Mouse (Mus musculus): ENCODE results near the gene Gatd1. TPM values are rescaled to one million over a fixed set of nuclear protein-coding genes. Genes with fewer than 3 reads are reported as not detected.

The Gatd1 gene
- polyA plus RNA-seq (2016; fragmentation: Nextera tagmentation; extraction: Ambion mirVana): 45.1 and 47.0 TPM in 2 replicates

GRCm38 (mm10) chr7:141413809-141414584 lies at the start of gene Gatd1:
Gene Gatd1, minus strand, starts transcription at chr7:141414136.
- Histone ChIP-seq H3K27me3 (ENCODE audit: low read depth, poor library complexity, severe bottlenecking) (no peaks in the 10 kb centered on the region), H3K9me3 (replicated peaks) (no peaks in the 10 kb centered on the region), H3K27ac (replicated peaks) (peak within 1 kb of the TSS; percentile 91), H3K36me3 (peaks cover 20% of the 10 kb centered on the region), H3K4me3 (peak within 1 kb of the TSS; percentile 81), H3K4me1 (peaks cover 24% of the 10 kb centered on the region)
- peak; percentile 100 for DNase-seq (ENCODE audit: low spot score)
- under 1% methylated on average over 56 of the region's 56 CpGs for WGBS

- H3K4me3 ChIP-seq: peak overlapping the region; percentile 55
- peaks cover 90% of the 10 kb centered on the region for H3K27me3 ChIP-seq (ENCODE audit: low read depth, poor library complexity, severe bottlenecking)
- no peaks in the 10 kb centered on the region for H3K9me3 ChIP-seq (replicated peaks)
- H3K36me3 ChIP-seq: peaks cover 12% of the 10 kb centered on the region
- H3K27ac ChIP-seq (replicated peaks): no peak overlapping the region
- H3K4me1 ChIP-seq: peaks cover 43% of the 10 kb centered on the region
- DNase-seq (ENCODE audit: low spot score): no peak
- 19% methylated on average over 5 of the region's 5 CpGs for WGBS
Observed at GRCm38 (mm10) chr7:141462333-141462821, 48.4 kb upstream of the Gatd1 start.

- peaks cover 38% of the 10 kb centered on the region for H3K4me1 ChIP-seq
- peak overlapping the region; percentile 55 for H3K4me3 ChIP-seq
- H3K27ac ChIP-seq (replicated peaks): peak overlapping the region; percentile 57; the same call in 1 of the 2 replicates
- H3K36me3 ChIP-seq: peaks cover 12% of the 10 kb centered on the region
- WGBS: 3% methylated on average over 59 of the region's 59 CpGs
- no peaks in the 10 kb centered on the region for H3K9me3 ChIP-seq (replicated peaks)
- H3K27me3 ChIP-seq (ENCODE audit: low read depth, poor library complexity, severe bottlenecking): peaks cover 92% of the 10 kb centered on the region
- DNase-seq (ENCODE audit: low spot score): no peak
Observed at GRCm38 (mm10) chr7:141461521-141462332, 47.8 kb upstream of the Gatd1 start.

GRCm38 (mm10) chr7:141460391-141461113 lies 46.6 kb upstream of the Gatd1 start, which contains the start of gene Cracr2b:
Gene Cracr2b, plus strand, starts transcription at chr7:141461094.
- H3K4me3 ChIP-seq: peak within 1 kb of the TSS; percentile 55

GRCm38 (mm10) chr7:141460001-141460390 lies 46.1 kb upstream of the Gatd1 start:
- Histone ChIP-seq H3K27ac (replicated peaks) (no peak overlapping the region), H3K9me3 (replicated peaks) (no peaks in the 10 kb centered on the region), H3K4me3 (no peak overlapping the region), H3K4me1 (peaks cover 44% of the 10 kb centered on the region), H3K36me3 (peaks cover 12% of the 10 kb centered on the region), H3K27me3 (ENCODE audit: low read depth, poor library complexity, severe bottlenecking) (peaks cover 81% of the 10 kb centered on the region)
- WGBS: 76% methylated on average over 5 of the region's 5 CpGs
- DNase-seq (ENCODE audit: low spot score): no peak

More at GRCm38 (mm10) chr7:141460391-141461113, 46.6 kb upstream of the Gatd1 start, which contains the start of gene Cracr2b:
- H3K27me3 ChIP-seq (ENCODE audit: low read depth, poor library complexity, severe bottlenecking): peaks cover 87% of the 10 kb centered on the region
- no peak for DNase-seq (ENCODE audit: low spot score)
- 71% methylated on average over 15 of the region's 15 CpGs for WGBS
- peak within 1 kb of the TSS; percentile 57; the same call in 1 of the 2 replicates for H3K27ac ChIP-seq (replicated peaks)
- peaks cover 12% of the 10 kb centered on the region for H3K36me3 ChIP-seq
- no peaks in the 10 kb centered on the region for H3K9me3 ChIP-seq (replicated peaks)
- peaks cover 44% of the 10 kb centered on the region for H3K4me1 ChIP-seq

- no peak overlapping the region for H3K27ac ChIP-seq (replicated peaks)
Observed at GRCm38 (mm10) chr7:141459301-141459711, 45.4 kb upstream of the Gatd1 start.

GRCm38 (mm10) chr7:141458661-141459060 lies 44.7 kb upstream of the Gatd1 start:
- Histone ChIP-seq H3K27ac (replicated peaks) (no peak overlapping the region), H3K4me1 (peaks cover 44% of the 10 kb centered on the region), H3K9me3 (replicated peaks) (no peaks in the 10 kb centered on the region), H3K4me3 (no peak overlapping the region), H3K36me3 (peaks cover 12% of the 10 kb centered on the region), H3K27me3 (ENCODE audit: low read depth, poor library complexity, severe bottlenecking) (peaks cover 68% of the 10 kb centered on the region)
- WGBS: 93% methylated on average over 11 of the region's 11 CpGs
- DNase-seq (ENCODE audit: low spot score): no peak

More at GRCm38 (mm10) chr7:141459301-141459711, 45.4 kb upstream of the Gatd1 start:
- WGBS: 89% methylated on average over 17 of the region's 17 CpGs
- peaks cover 44% of the 10 kb centered on the region for H3K4me1 ChIP-seq
- peaks cover 12% of the 10 kb centered on the region for H3K36me3 ChIP-seq
- DNase-seq (ENCODE audit: low spot score): no peak
- no peak overlapping the region for H3K4me3 ChIP-seq
- H3K9me3 ChIP-seq (replicated peaks): no peaks in the 10 kb centered on the region
- H3K27me3 ChIP-seq (ENCODE audit: low read depth, poor library complexity, severe bottlenecking): peaks cover 75% of the 10 kb centered on the region

- peaks cover 12% of the 10 kb centered on the region for H3K36me3 ChIP-seq
- no peak overlapping the region for H3K4me3 ChIP-seq
- 80% methylated on average over 15 of the region's 15 CpGs for WGBS
- peaks cover 44% of the 10 kb centered on the region for H3K4me1 ChIP-seq
- peak; percentile 55 for DNase-seq (ENCODE audit: low spot score)
- H3K27ac ChIP-seq (replicated peaks): no peak overlapping the region
- H3K27me3 ChIP-seq (ENCODE audit: low read depth, poor library complexity, severe bottlenecking): peaks cover 63% of the 10 kb centered on the region
- no peaks in the 10 kb centered on the region for H3K9me3 ChIP-seq (replicated peaks)
Observed at GRCm38 (mm10) chr7:141457986-141458660, 44.2 kb upstream of the Gatd1 start.

GRCm38 (mm10) chr7:141457236-141457635 lies 43.3 kb upstream of the Gatd1 start:
- Histone ChIP-seq H3K27me3 (ENCODE audit: low read depth, poor library complexity, severe bottlenecking) (peaks cover 54% of the 10 kb centered on the region), H3K4me3 (no peak overlapping the region), H3K36me3 (peaks cover 14% of the 10 kb centered on the region), H3K4me1 (peaks cover 41% of the 10 kb centered on the region), H3K27ac (replicated peaks) (no peak overlapping the region), H3K9me3 (replicated peaks) (no peaks in the 10 kb centered on the region)
- DNase-seq (ENCODE audit: low spot score): no peak
- 95% methylated on average over 14 of the region's 14 CpGs for WGBS

GRCm38 (mm10) chr7:141456739-141457138 lies 42.8 kb upstream of the Gatd1 start:
- no peaks in the 10 kb centered on the region for H3K9me3 ChIP-seq (replicated peaks)
- WGBS: 95% methylated on average over 6 of the region's 6 CpGs
- peak overlapping the region; percentile 76; the same call in 1 of the 2 replicates for H3K4me3 ChIP-seq
- H3K27me3 ChIP-seq (ENCODE audit: low read depth, poor library complexity, severe bottlenecking): peaks cover 49% of the 10 kb centered on the region
- DNase-seq (ENCODE audit: low spot score): no peak
- H3K4me1 ChIP-seq: peaks cover 36% of the 10 kb centered on the region
- peaks cover 19% of the 10 kb centered on the region for H3K36me3 ChIP-seq
- no peak overlapping the region for H3K27ac ChIP-seq (replicated peaks)

GRCm38 (mm10) chr7:141455610-141456314 lies 41.8 kb upstream of the Gatd1 start:
- Histone ChIP-seq H3K9me3 (replicated peaks) (no peaks in the 10 kb centered on the region), H3K27ac (replicated peaks) (peak overlapping the region; percentile 82), H3K27me3 (ENCODE audit: low read depth, poor library complexity, severe bottlenecking) (peaks cover 39% of the 10 kb centered on the region), H3K4me1 (peaks cover 32% of the 10 kb centered on the region), H3K4me3 (peak overlapping the region; percentile 76), H3K36me3 (peaks cover 29% of the 10 kb centered on the region)
- DNase-seq (ENCODE audit: low spot score): peak; percentile 57
- WGBS: 1% methylated on average over 23 of the region's 23 CpGs
